ENCODE assay signal across 8 mouse cellular contexts in genomic region chr15:96288836-96289390, GRCm38 (mm10). TPM values are rescaled to one million over a fixed set of nuclear protein-coding genes. Genes with fewer than 3 reads are reported as not detected.
DNase-seq lines count a peak whose midpoint lies in the region; ATAC-seq and TF ChIP-seq lines count a peak whose summit lies in the region.

No protein-coding gene starts in this region.

- in situ Hi-C loops in ES-E14 (cut with MboI; ENCODE audit: low sequenced_read_pairs in 2 of 2, unreplicated experiment in 2 of 2) = no loop called here

- no peaks in the 10 kb centered on the region for H3K27me3 ChIP-seq in heart, embryonic 12.5 days (replicated peaks)
- H3K27me3 ChIP-seq in heart, embryonic 16.5 days (ENCODE audit: control insufficient read depth, insufficient read depth, low read length) = no peaks in the 10 kb centered on the region
- no peaks in the 10 kb centered on the region for H3K27me3 ChIP-seq in midbrain, embryonic 12.5 days

- intact Hi-C loops in left cerebral cortex, postnatal 4 days (cut with DNase I) = loop anchor here (10.0 kb wide), 3 partner anchors 124 to 494 kb away; partner anchors contain the start of gene Ano6

- DNase-seq in heart, adult 8-10 months (ENCODE audit: low spot score) = no peak
- DNase-seq in ES-E14 (ENCODE audit: low read depth, low spot score) = no peak
- no peak for DNase-seq in left cerebral cortex, postnatal 4 days
- no peak for DNase-seq in urinary bladder, postnatal 25 days (ENCODE audit: low spot score)

- H3K4me1 ChIP-seq in heart, embryonic 12.5 days (replicated peaks) = peaks cover 15% of the 10 kb centered on the region
- H3K4me1 ChIP-seq in ES-E14 (ENCODE audit: control insufficient read depth in 2 of 2, insufficient read depth in 2 of 2, low read length in 2 of 2, poor library complexity in 1 of 2) = peaks cover 3 to 5% of the 10 kb centered on the region in 2 experiments; a peak in 3 of 4 replicates
- peaks cover 12% of the 10 kb centered on the region for H3K4me1 ChIP-seq in heart, embryonic 16.5 days (ENCODE audit: control insufficient read depth, insufficient read depth, low read length)
- peaks cover 17% of the 10 kb centered on the region for H3K4me1 ChIP-seq in midbrain, embryonic 12.5 days

- H3K36me3 ChIP-seq in heart, embryonic 12.5 days = 0 out of 2 replicates have a peak, but pooled peaks cover 9% of the 10 kb centered on the region
- H3K36me3 ChIP-seq in ES-E14 (ENCODE audit: control insufficient read depth, insufficient read depth, low read length, poor library complexity, severe bottlenecking) = no peaks in the 10 kb centered on the region
- peaks cover 5% of the 10 kb centered on the region; the same call in 1 of the 2 replicates for H3K36me3 ChIP-seq in heart, embryonic 16.5 days (ENCODE audit: control insufficient read depth, insufficient read depth)
- no peaks in the 10 kb centered on the region for H3K36me3 ChIP-seq in midbrain, embryonic 12.5 days

- H3K4me2 ChIP-seq in heart, embryonic 12.5 days = peak overlapping the region; percentile 95
- peak overlapping the region; percentile 90 for H3K4me2 ChIP-seq in heart, embryonic 16.5 days (ENCODE audit: low read depth, low read length)
- H3K4me2 ChIP-seq in midbrain, embryonic 12.5 days (replicated peaks) = peak overlapping the region; percentile 82

- peak overlapping the region; percentile 96 for H3K9ac ChIP-seq in heart, embryonic 12.5 days
- peak overlapping the region; percentile 97 for H3K9ac ChIP-seq in ES-E14 (ENCODE audit: insufficient read depth, low read depth, low read length, poor library complexity, severe bottlenecking)
- H3K9ac ChIP-seq in heart, embryonic 16.5 days (ENCODE audit: low read length) = peak overlapping the region; percentile 100
- H3K9ac ChIP-seq in midbrain, embryonic 12.5 days (replicated peaks) = peak overlapping the region; percentile 100

- H3K27ac ChIP-seq in heart, embryonic 12.5 days (ENCODE audit: poor library complexity, severe bottlenecking) = peak overlapping the region; percentile 100
- H3K27ac ChIP-seq in ES-E14 (ENCODE audit: insufficient read depth, low read depth, low read length, poor library complexity, severe bottlenecking) = peak overlapping the region; percentile 99; the same call in 1 of the 2 replicates
- H3K27ac ChIP-seq in heart, embryonic 16.5 days (ENCODE audit: low read length) = peak overlapping the region; percentile 100
- H3K27ac ChIP-seq in midbrain, embryonic 12.5 days (replicated peaks) = peak overlapping the region; percentile 100

- ATAC-seq in heart, embryonic 12.5 days (ENCODE audit: insufficient number of reproducible peaks, low FRiP score) = no peak
- no peak for ATAC-seq in heart, embryonic 16.5 days (replicated peaks; ENCODE audit: extremely low read depth, insufficient read depth, low FRiP score)
- ATAC-seq in midbrain, embryonic 12.5 days (ENCODE audit: low FRiP score, low read depth) = no peak
- no peak for ATAC-seq in monocyte, adult 5-6 weeks (replicated peaks; ENCODE audit: insufficient number of reproducible peaks, low FRiP score, low TSS enrichment, poor library complexity, severe bottlenecking)

- H3K9me3 ChIP-seq in heart, embryonic 12.5 days (replicated peaks) = no peaks in the 10 kb centered on the region
- no peaks in the 10 kb centered on the region for H3K9me3 ChIP-seq in ES-E14 (ENCODE audit: control insufficient read depth, insufficient read depth, low read depth, low read length)
- no peaks in the 10 kb centered on the region for H3K9me3 ChIP-seq in heart, embryonic 16.5 days (replicated peaks; ENCODE audit: control insufficient read depth, low read length)
- no peaks in the 10 kb centered on the region for H3K9me3 ChIP-seq in midbrain, embryonic 12.5 days

- H3K4me3 ChIP-seq in heart, embryonic 12.5 days = peak overlapping the region; percentile 75
- peak overlapping the region; percentile 87 to 93 for H3K4me3 ChIP-seq in ES-E14 (ENCODE audit: insufficient read depth in 1 of 2, low read depth in 1 of 2, low read length in 2 of 2, poor library complexity in 1 of 2, severe bottlenecking in 1 of 2)
- peak overlapping the region; percentile 96 for H3K4me3 ChIP-seq in heart, embryonic 16.5 days (ENCODE audit: low read length)
- H3K4me3 ChIP-seq in midbrain, embryonic 12.5 days = peak overlapping the region; percentile 94

- WGBS in heart, embryonic 12.5 days = 10% methylated on average over 9 of the region's 9 CpGs
- WGBS in heart, embryonic 16.5 days = 6% methylated on average over 9 of the region's 9 CpGs
- WGBS in midbrain, embryonic 12.5 days = 5% methylated on average over 9 of the region's 9 CpGs

TF ChIP-seq in ES-E14, 5 proteins besides CTCF, POLR2A, EP300 and RAD21:
- no peak for TF ChIP-seq MAFK (IDR thresholded peaks at IDR 0.05; ENCODE audit: insufficient read depth, low read depth, low read length)
- TF ChIP-seq CHD2 (IDR thresholded peaks at IDR 0.05; ENCODE audit: low read depth, low read length) = no peak
- TF ChIP-seq ZNF384 (IDR thresholded peaks at IDR 0.05; ENCODE audit: low read depth, low read length) = no peak

RNA-seq across cellular contexts. Expression of gene Arid2, which starts 1.6 kb away (rescaled TPM):
- 21.5 and 21.9 TPM in 2 replicates for polyA plus RNA-seq in heart, embryonic 12.5 days (2016; fragmentation: Nextera tagmentation; extraction: Ambion mirVana)
- total RNA-seq in heart, adult 8-10 months (2022) = 10 to 100 TPM; 18.8 to 22.3 (median 21.2) TPM
- total RNA-seq in ES-E14 (2012; rRNA removed) = 33.0 and 33.2 TPM in 2 replicates
- 13.5 and 14.0 TPM in 2 replicates for polyA plus RNA-seq in heart, embryonic 16.5 days (2015; fragmentation: Nextera tagmentation; extraction: Ambion mirVana)
- 35.1 and 37.5 TPM in 2 replicates for polyA plus RNA-seq in midbrain, embryonic 12.5 days (2016; fragmentation: Nextera tagmentation; extraction: Ambion mirVana)
- 10 to 100 TPM; 58.7 to 63.5 TPM for total RNA-seq in left cerebral cortex, postnatal 4 days (2021)
- total RNA-seq in monocyte, adult 5-6 weeks (2017) = 19.6 to 44.6 TPM (median 31.3 TPM) in 3 replicates
